Mouse (Mus musculus) myocyte (in vitro differentiated cells): ENCODE data around the gene Rwdd2b. TPM values are rescaled to one million over a fixed set of nuclear protein-coding genes. Genes with fewer than 3 reads are reported as not detected.

Source experiments
- H3K27me3 ChIP-seq: one replicate; pipeline ENCODE4 v1.6.1; 2011; ENCODE audit not compliant: control insufficient read depth, insufficient read depth, insufficient read length
- H3K36me3 ChIP-seq: one replicate; pipeline ENCODE4 v1.6.1; 2011; ENCODE audit not compliant: control insufficient read depth, insufficient read depth
- H3K4me2 ChIP-seq: one replicate; pipeline ENCODE4 v1.6.1; 2011; ENCODE audit warnings: low read depth, control low read depth
- H3K4me3 ChIP-seq: one replicate; pipeline ENCODE4 v1.5.1; 2011; ENCODE audit warnings: mild to moderate bottlenecking, control low read depth, moderate library complexity
- H3K79me2 ChIP-seq: one replicate; pipeline ENCODE4 v1.6.1; 2011; ENCODE audit not compliant: control insufficient read depth, insufficient read depth
- H3ac ChIP-seq: one replicate; pipeline ENCODE4 v1.6.1; 2011; ENCODE audit not compliant: control insufficient read depth, insufficient read length
- CEBPB ChIP-seq: IDR thresholded peaks from 2 replicates; pipeline ENCODE4 v1.6.1; 2011; ENCODE audit warnings: mild to moderate bottlenecking, moderate library complexity; ENCODE audit not compliant: poor library complexity, insufficient read depth, severe bottlenecking
- E2F4 ChIP-seq: IDR thresholded peaks from one replicate; pipeline ENCODE4 v1.6.1; 2011; ENCODE audit warnings: mild to moderate bottlenecking, control low read depth, moderate library complexity; ENCODE audit not compliant: insufficient read depth
- MAX ChIP-seq: IDR thresholded peaks from one replicate; pipeline ENCODE4 v1.6.1; 2011; ENCODE audit warnings: low read depth, mild to moderate bottlenecking, control low read depth
- MYOD1 ChIP-seq, 3 experiments: IDR thresholded peaks; one replicate each; pipeline ENCODE4 v1.6.1; 2011; ENCODE audit warnings: control low read depth in 2 of 3, low read depth in 2 of 3, mild to moderate bottlenecking in 2 of 3, moderate library complexity in 1 of 3; ENCODE audit not compliant: insufficient read length in 2 of 3, control insufficient read depth in 1 of 3
- MYOG ChIP-seq, 3 experiments: IDR thresholded peaks; one replicate each; pipeline ENCODE4 v1.6.1; 2011; ENCODE audit warnings: control low read depth in 2 of 3, low read depth in 2 of 3, mild to moderate bottlenecking in 2 of 3; ENCODE audit not compliant: insufficient read length in 2 of 3, control insufficient read depth in 1 of 3, insufficient read depth in 1 of 3
- POLR2A ChIP-seq: IDR thresholded peaks from one replicate; pipeline ENCODE4 v1.6.1; 2011; ENCODE audit warnings: low read depth, mild to moderate bottlenecking, control low read depth, moderate library complexity; ENCODE audit not compliant: insufficient read length
- POLR2AphosphoS2 ChIP-seq: IDR thresholded peaks from one replicate; pipeline ENCODE4 v1.6.1; 2011; ENCODE audit warnings: low read depth, control low read depth; ENCODE audit not compliant: insufficient read length
- REST ChIP-seq: IDR thresholded peaks from one replicate; pipeline ENCODE4 v1.6.1; 2011; ENCODE audit warnings: mild to moderate bottlenecking, control low read depth, moderate library complexity; ENCODE audit not compliant: insufficient read depth, insufficient read length
- SRF ChIP-seq: IDR thresholded peaks from one replicate; pipeline ENCODE4 v1.6.1; 2011; ENCODE audit warnings: low read depth; ENCODE audit not compliant: control insufficient read depth, insufficient read length
- TCF12 ChIP-seq: IDR thresholded peaks from one replicate; pipeline ENCODE4 v1.6.1; 2011; ENCODE audit warnings: mild to moderate bottlenecking, control low read depth; ENCODE audit not compliant: poor library complexity, insufficient read depth, severe bottlenecking
- TCF3 ChIP-seq: IDR thresholded peaks from one replicate; pipeline ENCODE4 v1.6.1; 2011; ENCODE audit warnings: low read depth, control low read depth; ENCODE audit not compliant: insufficient read length
- USF1 ChIP-seq: IDR thresholded peaks from one replicate; pipeline ENCODE4 v1.6.1; 2011; ENCODE audit warnings: low read depth, mild to moderate bottlenecking, control low read depth, moderate library complexity
- polyA plus RNA-seq: library from polyadenylated mRNA; unstranded; fragments of >200 nt; fragmentation: generic; extraction: Trizol; gene quantifications from one replicate; pipeline ENCODE4 v1.2.1, GENCODE M21; 2012; ENCODE audit warnings: missing spikeins

Gene Rwdd2b
- polyA plus RNA-seq, 1 experiment = 4.1 TPM

DNA sequence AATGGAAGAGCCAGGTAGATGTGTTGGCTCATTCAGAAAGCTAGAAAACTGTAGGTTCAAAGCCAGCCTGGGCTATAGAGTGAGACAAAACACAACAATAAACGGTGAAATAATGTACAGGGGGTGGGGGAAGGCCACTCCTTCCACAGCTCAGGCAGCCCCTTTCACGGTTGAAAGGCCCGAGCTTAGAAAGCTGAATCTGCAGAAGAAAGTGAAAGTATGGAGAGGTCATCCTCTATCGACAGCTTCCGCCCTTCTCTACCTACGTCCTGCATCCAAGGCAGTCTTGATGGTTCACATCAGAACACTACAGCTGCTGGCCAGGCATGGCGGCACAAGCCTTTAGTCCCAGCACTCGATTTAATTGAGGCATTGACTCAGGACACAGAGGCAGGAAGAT, 1.7 kb downstream of the Rwdd2b start:
- TF ChIP-seq POLR2AphosphoS2 (no peak), MAX (no peak), CEBPB (no peak), USF1 (no peak), TCF12 (no peak)
- Histone ChIP-seq H3K27me3 (no peaks in the 10 kb centered on the region), H3K79me2 (no peaks in the 10 kb centered on the region), H3K36me3 (no peaks in the 10 kb centered on the region), H3K4me3 (no peak overlapping the region), H3ac (no peak overlapping the region), H3K4me2 (no peak overlapping the region)

DNA sequence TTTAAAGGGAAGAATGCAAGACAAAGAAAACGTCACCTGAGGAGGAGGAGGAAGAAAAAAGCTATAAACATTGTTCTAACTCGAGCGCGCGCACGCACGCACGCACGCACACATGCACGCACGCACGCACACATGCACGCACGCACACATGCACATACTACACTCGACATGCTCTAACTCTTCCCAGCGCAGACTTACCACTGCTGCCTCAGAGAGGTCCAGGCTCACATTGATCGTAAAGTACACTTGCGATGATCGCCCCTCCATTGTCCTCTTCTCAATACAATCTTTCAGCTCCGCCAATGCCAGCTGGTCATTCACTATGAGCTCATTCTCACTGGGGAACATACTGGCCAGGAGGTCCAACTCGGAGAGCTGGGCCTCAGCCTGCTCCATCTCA, 3.3 kb downstream of the Rwdd2b start:
- Histone ChIP-seq H3ac (no peak overlapping the region), H3K4me3 (no peak overlapping the region), H3K79me2 (peaks cover under 1% of the 10 kb centered on the region), H3K4me2 (no peak overlapping the region), H3K36me3 (no peaks in the 10 kb centered on the region), H3K27me3 (no peaks in the 10 kb centered on the region)
- no peak for TF ChIP-seq MYOG (IDR thresholded peaks at IDR 0.05; ENCODE audit: control insufficient read depth in 1 of 3, insufficient read depth in 1 of 3, insufficient read length in 2 of 3, low read depth in 2 of 3)
- no peak for TF ChIP-seq TCF3
- no peak for TF ChIP-seq POLR2AphosphoS2
- TF ChIP-seq MYOD1 (IDR thresholded peaks at IDR 0.05; ENCODE audit: control insufficient read depth in 1 of 3, insufficient read length in 2 of 3, low read depth in 2 of 3) = no peak
- TF ChIP-seq MAX = no peak
- no peak for TF ChIP-seq SRF
- TF ChIP-seq REST = no peak
- no peak for TF ChIP-seq E2F4
- no peak for TF ChIP-seq CEBPB
- TF ChIP-seq POLR2A = no peak
- TF ChIP-seq TCF12 = no peak
- TF ChIP-seq USF1 = no peak

DNA sequence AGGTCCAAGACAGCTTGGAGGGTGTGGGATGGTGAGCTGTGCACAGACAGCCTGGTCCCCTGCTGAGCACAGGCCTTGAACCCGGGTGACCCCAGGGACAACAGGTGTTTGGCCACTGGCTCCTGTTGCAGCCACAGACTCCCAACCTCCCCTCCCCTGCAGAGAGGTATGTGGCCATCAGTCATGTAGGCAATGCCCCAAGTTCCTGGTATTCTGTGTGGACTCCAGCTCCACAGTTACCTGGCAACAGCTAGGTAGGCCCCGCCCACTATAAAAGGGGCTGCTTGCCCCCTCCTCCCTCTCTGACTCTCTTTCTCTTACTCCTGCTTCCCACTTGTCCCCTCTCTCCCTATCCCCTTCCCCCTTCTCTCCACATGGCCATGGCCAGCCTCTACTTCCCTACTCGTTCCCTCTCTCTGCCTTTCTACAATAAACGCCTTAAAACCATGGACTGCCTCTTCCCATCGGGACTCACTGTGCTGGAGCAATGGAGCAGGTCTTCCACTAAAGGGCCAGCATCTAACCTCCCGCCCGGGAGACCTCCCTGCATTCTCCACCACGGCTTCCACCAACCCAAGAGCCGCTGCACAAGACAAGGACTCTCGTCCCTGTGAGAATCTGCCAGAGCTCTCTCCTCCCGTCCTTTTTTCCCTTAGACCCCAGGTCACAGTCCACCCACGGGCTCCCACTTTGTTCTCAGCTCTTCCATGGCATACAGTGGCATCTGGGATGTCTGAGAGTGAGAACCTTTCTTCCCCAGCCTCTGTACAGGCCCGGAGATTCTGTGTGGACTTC, 4.8 kb downstream of the Rwdd2b start:
- Histone ChIP-seq H3K79me2 (peaks cover 16% of the 10 kb centered on the region), H3K4me3 (no peak overlapping the region), H3K27me3 (no peaks in the 10 kb centered on the region), H3ac (no peak overlapping the region), H3K36me3 (no peaks in the 10 kb centered on the region), H3K4me2 (no peak overlapping the region)
- no peak for TF ChIP-seq MYOD1 (IDR thresholded peaks at IDR 0.05; ENCODE audit: control insufficient read depth in 1 of 3, insufficient read length in 2 of 3, low read depth in 2 of 3)
- TF ChIP-seq MAX = no peak
- no peak for TF ChIP-seq TCF3
- TF ChIP-seq SRF = no peak
- TF ChIP-seq CEBPB = no peak
- no peak for TF ChIP-seq POLR2A
- TF ChIP-seq REST = no peak
- no peak for TF ChIP-seq E2F4
- no peak for TF ChIP-seq TCF12
- TF ChIP-seq USF1 = no peak
- TF ChIP-seq MYOG (IDR thresholded peaks at IDR 0.05; ENCODE audit: control insufficient read depth in 1 of 3, insufficient read depth in 1 of 3, insufficient read length in 2 of 3, low read depth in 2 of 3) = no peak
- no peak for TF ChIP-seq POLR2AphosphoS2

DNA sequence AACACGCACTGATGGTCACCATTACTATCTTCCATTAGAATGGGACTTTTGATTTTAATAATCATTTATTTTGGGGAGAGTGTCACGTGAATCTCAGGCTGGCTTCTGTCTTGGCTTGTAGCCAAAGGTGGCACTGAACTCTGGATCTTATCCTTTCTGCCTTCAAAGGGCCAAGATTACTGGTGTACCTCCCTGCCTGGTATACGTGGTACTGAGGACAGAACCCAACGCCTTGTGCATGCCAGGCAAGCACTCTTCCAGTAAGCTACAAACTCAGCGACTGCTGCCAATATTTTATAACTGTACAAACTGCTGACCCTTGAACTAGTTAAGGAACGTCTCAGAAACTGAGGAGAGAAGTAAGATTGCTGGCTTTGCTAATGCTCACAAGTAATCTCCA, 5.4 kb downstream of the Rwdd2b start:
- no peaks in the 10 kb centered on the region for H3K36me3 ChIP-seq
- no peak overlapping the region for H3ac ChIP-seq
- H3K27me3 ChIP-seq = no peaks in the 10 kb centered on the region
- peaks cover 22% of the 10 kb centered on the region for H3K79me2 ChIP-seq
- H3K4me2 ChIP-seq = no peak overlapping the region
- no peak overlapping the region for H3K4me3 ChIP-seq
- TF ChIP-seq MYOD1 (IDR thresholded peaks at IDR 0.05; ENCODE audit: control insufficient read depth in 1 of 3, insufficient read length in 2 of 3, low read depth in 2 of 3) (no peak), POLR2A (no peak), MYOG (IDR thresholded peaks at IDR 0.05; ENCODE audit: control insufficient read depth in 1 of 3, insufficient read depth in 1 of 3, insufficient read length in 2 of 3, low read depth in 2 of 3) (no peak), REST (no peak)

DNA sequence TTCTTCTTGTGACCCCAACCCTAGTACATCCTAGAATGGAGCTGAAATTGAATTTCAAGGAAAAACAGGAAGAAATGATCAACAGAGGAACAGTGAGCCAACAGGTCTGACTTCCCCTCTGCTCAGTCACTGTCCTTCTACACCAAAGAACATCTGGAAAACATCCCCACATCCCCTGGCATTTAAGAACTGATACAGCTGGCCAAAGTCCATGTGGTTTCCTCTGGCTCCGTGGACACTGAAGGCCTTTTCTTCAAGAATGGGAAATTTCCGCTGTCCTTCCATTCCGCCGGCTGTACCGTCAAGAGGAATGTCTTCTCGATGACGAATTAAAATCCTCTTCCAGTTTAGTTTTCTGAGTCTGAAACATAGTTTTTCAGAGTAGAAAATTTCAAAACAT, 6.1 kb downstream of the Rwdd2b start:
- peaks cover 29% of the 10 kb centered on the region for H3K79me2 ChIP-seq

More for the DNA sequence above, 6.1 kb downstream of the Rwdd2b start:
- Histone ChIP-seq H3K27me3 (no peaks in the 10 kb centered on the region), H3K36me3 (no peaks in the 10 kb centered on the region), H3K4me3 (no peak overlapping the region), H3ac (no peak overlapping the region), H3K4me2 (no peak overlapping the region)
- TF ChIP-seq SRF (no peak), USF1 (no peak), MYOG (IDR thresholded peaks at IDR 0.05; ENCODE audit: control insufficient read depth in 1 of 3, insufficient read depth in 1 of 3, insufficient read length in 2 of 3, low read depth in 2 of 3) (no peak), CEBPB (no peak), POLR2A (no peak), REST (no peak), MAX (no peak), POLR2AphosphoS2 (no peak), TCF3 (no peak), MYOD1 (IDR thresholded peaks at IDR 0.05; ENCODE audit: control insufficient read depth in 1 of 3, insufficient read length in 2 of 3, low read depth in 2 of 3) (no peak), E2F4 (no peak), TCF12 (no peak)
